Mouse (Mus musculus): ENCODE measurements around the gene Dusp18. TPM values are rescaled to one million over a fixed set of nuclear protein-coding genes. Genes with fewer than 3 reads are reported as not detected.

The Dusp18 gene
- 1 to 10 TPM; 6.2 to 6.5 TPM for total RNA-seq (2021)
- long read RNA-seq, experiment 1, full-length matches to known transcripts = 1 of 2 reads
- long read RNA-seq, experiment 1, partial matches to known transcripts = 0 of 2 reads
- long read RNA-seq, experiment 1, other reads (novel, unspliced or antisense) = 1 of 2 reads
- long read RNA-seq, experiment 2, full-length matches to known transcripts = 4 of 6 reads
- long read RNA-seq, experiment 2, partial matches to known transcripts = 0 of 6 reads
- long read RNA-seq, experiment 2, other reads (novel, unspliced or antisense) = 2 of 6 reads

DNA sequence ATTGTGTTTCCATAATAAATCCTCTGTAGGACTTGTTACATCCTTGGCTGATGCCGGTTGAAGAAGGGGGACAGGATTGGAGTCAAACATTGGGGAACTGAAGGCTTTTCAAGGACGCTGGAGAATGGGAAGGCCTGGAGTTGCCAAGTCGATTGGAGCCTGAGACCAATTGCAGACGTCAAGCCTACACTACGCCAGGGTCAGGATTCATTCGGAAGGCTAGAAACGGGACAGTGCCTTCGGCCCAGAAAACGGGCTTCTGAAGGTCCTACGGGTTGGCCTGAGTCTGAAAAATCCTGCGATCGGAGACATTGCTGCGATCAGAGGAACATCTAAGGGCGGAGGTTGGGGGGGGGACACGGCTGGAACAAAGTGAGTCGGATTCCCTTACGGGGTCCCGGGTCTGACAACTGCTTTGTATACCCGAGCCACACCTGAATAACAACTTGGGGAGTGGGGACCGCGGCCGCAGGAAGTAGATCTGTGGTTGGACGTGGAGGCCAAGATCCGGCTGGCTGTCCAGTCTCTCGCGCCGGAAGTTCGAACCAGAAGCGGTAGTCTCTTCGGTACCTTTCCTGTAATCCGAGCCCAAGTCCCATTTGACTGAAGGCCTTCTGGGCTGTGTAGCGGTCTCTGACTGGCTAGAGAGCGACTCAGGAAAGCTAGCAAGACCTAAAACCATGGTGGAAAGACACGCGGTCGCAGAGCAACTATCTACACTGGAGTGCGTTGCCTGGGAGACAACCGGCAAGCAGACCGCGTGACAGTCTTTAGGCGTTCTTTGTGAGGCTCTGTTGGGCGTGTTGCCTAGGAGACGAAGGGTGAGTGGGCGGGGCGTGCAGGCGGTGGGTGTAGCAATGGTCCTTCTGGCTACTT lies at the start of gene Dusp18, which contains the start of gene 4921536K21Rik:
Gene Dusp18 (plus strand): TSS at position 835 of the 876 bp plus-strand sequence.
Gene 4921536K21Rik (minus strand): TSS at position 693 of the 876 bp plus-strand sequence.
- DNase-seq (ENCODE audit: low spot score in 2 of 2) = peak; percentile 74 to 82

GRCm38 (mm10) chr11:3846351-3846750 lies 48.7 kb upstream of the Dusp18 start:
- no peak for DNase-seq (ENCODE audit: low spot score in 2 of 2)

GRCm38 (mm10) chr11:3849469-3850314 lies 45.3 kb upstream of the Dusp18 start:
- DNase-seq (ENCODE audit: low spot score in 2 of 2) = no peak

DNA sequence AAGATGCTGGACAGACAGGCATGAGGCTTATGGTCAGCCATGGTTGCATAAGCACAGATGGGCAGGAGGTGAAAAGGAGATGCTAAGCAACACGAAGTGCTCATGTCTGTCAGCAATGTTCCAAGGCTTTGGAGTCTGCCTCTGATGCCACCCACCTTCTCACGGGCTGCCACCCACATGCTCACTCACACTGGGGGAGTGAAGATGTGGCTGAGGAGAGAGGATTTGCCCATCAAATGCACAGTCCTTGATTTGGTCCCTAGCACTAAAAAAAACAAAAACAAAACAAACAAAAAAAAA lies 44.8 kb upstream of the Dusp18 start:
- no peak for DNase-seq (ENCODE audit: low spot score in 2 of 2)

GRCm38 (mm10) chr11:3850746-3851277 lies 44.2 kb upstream of the Dusp18 start:
- DNase-seq (ENCODE audit: low spot score in 2 of 2) = no peak

DNA sequence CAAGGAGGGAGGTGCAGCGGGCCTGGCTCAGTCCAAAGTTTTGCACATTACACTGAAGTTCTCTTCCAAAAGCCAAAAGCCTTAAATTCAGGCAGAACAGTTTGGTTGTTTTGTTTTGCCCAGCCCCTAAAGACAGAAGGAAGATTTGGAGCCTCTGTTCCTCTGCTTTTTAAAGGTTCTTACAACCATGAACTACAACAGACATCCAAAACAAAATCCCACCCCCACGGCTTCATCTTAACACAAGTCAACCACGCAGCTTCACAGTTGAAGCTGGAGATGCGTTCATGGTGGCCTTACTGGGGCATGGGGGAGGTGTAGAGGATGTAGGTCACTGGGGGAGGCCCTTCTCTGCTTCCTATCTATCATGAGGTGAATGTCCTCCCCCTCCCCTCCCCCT lies 43.2 kb upstream of the Dusp18 start:
- DNase-seq (ENCODE audit: low spot score in 2 of 2) = no peak

- DNase-seq (ENCODE audit: low spot score in 2 of 2) = no peak
Measured at GRCm38 (mm10) chr11:3853031-3853430, 42.0 kb upstream of the Dusp18 start.

- no peak for DNase-seq (ENCODE audit: low spot score in 2 of 2)
Measured at GRCm38 (mm10) chr11:3853481-3854034, 41.5 kb upstream of the Dusp18 start.

- DNase-seq (ENCODE audit: low spot score in 2 of 2) = no peak
Measured at GRCm38 (mm10) chr11:3854156-3854555, 40.9 kb upstream of the Dusp18 start.

DNA sequence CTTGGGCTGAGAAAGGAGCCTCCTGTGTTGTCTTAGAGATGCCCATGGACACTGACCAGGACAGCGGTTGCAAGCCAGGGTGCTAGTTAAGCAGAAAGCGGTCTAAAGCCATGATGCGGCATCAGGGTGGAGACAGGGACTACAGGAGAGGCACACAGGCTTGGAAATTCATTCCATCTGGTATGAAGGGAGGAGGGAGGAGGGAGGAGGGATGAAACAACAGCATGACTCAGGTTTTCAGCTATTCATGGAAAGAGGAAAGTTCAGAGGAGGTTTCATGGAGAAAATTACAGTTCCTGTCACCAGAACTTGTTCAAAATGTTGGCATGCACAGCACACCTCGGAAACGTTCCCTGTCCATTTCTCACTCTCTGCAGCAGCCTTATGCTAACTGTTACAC lies 39.2 kb upstream of the Dusp18 start:
- DNase-seq (ENCODE audit: low spot score in 2 of 2) = no peak

- DNase-seq (ENCODE audit: low spot score in 2 of 2) = no peak
Measured at GRCm38 (mm10) chr11:3857902-3858301, 37.1 kb upstream of the Dusp18 start.

GRCm38 (mm10) chr11:3859778-3860177 lies 35.3 kb upstream of the Dusp18 start:
- no peak for DNase-seq (ENCODE audit: low spot score in 2 of 2)

GRCm38 (mm10) chr11:3860361-3860760 lies 34.7 kb upstream of the Dusp18 start:
- DNase-seq (ENCODE audit: low spot score in 2 of 2) = no peak

- no peak for DNase-seq (ENCODE audit: low spot score in 2 of 2)
Measured at GRCm38 (mm10) chr11:3862661-3863453, 32.2 kb upstream of the Dusp18 start.

- peak; percentile 39 to 58 for DNase-seq (ENCODE audit: low spot score in 2 of 2)
Measured at GRCm38 (mm10) chr11:3863454-3864112, 31.5 kb upstream of the Dusp18 start, which contains the start of gene Osbp2. Gene Osbp2, minus strand, starts transcription at chr11:3863903.

DNA sequence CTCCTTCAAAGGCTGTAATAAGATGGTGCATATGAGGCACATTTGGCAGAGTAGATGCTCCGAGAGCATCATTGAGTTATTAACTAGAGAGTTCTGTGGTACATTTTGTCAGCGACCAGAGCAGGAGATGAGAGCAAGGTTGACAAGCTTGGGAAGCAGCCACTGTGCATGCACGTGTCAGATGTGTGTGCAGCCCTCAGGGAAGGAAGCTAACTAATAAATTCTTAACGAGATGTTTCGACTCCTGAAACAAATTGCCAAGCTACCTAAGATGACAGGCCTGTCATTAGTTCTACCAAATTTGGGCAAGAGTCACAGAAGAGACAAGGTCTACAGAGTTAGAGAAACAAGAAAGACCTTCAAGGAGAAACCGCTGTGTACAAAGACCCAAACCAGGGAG lies 30.7 kb upstream of the Dusp18 start:
- DNase-seq (ENCODE audit: low spot score in 2 of 2) = no peak

DNA sequence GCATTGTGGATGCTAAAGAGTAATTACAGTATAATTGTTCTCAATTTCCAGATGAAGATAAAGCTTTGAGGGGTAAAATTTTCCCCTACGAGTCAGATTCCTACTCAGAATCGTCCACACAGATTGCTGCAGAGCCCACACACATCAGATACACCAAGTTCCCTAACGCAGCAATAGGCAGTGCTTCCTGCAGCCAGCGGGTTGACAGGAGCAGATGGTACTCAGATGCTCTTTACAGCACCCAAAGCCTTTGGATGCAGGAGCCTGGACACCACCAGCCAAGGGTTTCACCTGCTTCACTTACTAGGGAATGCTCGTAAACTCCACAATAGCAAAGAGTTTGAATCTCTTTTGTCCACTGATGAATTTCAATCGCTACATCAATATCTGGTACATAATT lies 18.6 kb upstream of the Dusp18 start:
- DNase-seq (ENCODE audit: low spot score in 2 of 2) = no peak

- no peak for DNase-seq (ENCODE audit: low spot score in 2 of 2)
Measured at GRCm38 (mm10) chr11:3878660-3879059, 16.4 kb upstream of the Dusp18 start.

- peak; percentile 36 to 50 for DNase-seq (ENCODE audit: low spot score in 2 of 2)
Measured at GRCm38 (mm10) chr11:3879836-3880235, 15.2 kb upstream of the Dusp18 start.

GRCm38 (mm10) chr11:3883711-3884110 lies 11.3 kb upstream of the Dusp18 start:
- DNase-seq (ENCODE audit: low spot score in 2 of 2) = no peak

Data from adrenal gland, postnatal 4 days (tissue).